Mouse (Mus musculus) E14TG2a.4 (cell line): ENCODE measurements around the gene Macrod1.
A peak's percentile ranks its signal among the peaks of the same experiment; 100 is the strongest.

Experiments
- H3K27me3 ChIP-seq: 2 replicates; pipeline ENCODE4 v1.6.1; 2014; ENCODE audit warnings: low read length, control low read depth; ENCODE audit not compliant: insufficient read depth
- H3K36me3 ChIP-seq: 2 replicates; pipeline ENCODE4 v1.6.1; 2014; ENCODE audit warnings: low read length, control low read depth; ENCODE audit not compliant: insufficient read depth
- H3K4me1 ChIP-seq: replicated peaks from 2 replicates; pipeline ENCODE4 v1.6.1; 2014; ENCODE audit warnings: low read depth, low read length, control low read depth
- H3K4me3 ChIP-seq: replicated peaks from 2 replicates; pipeline ENCODE4 v1.5.1; 2014; ENCODE audit warnings: mild to moderate bottlenecking, low read length
- H3K9me3 ChIP-seq: 2 replicates; pipeline ENCODE4 v1.6.1; 2014; ENCODE audit warnings: low read length, control low read depth
- CTCF ChIP-seq: conservative IDR thresholded peaks from 2 replicates; pipeline ENCODE4 v1.5.1; 2014; ENCODE audit warnings: low read length
- NANOG ChIP-seq: IDR thresholded peaks from 2 replicates; pipeline ENCODE4 v1.6.1; 2014; ENCODE audit warnings: borderline replicate concordance, low read length, mixed read lengths
- POU5F1 ChIP-seq: IDR thresholded peaks from 2 replicates; pipeline ENCODE4 v1.6.1; 2014; ENCODE audit warnings: low read length, borderline replicate concordance

Gene Macrod1

DNA sequence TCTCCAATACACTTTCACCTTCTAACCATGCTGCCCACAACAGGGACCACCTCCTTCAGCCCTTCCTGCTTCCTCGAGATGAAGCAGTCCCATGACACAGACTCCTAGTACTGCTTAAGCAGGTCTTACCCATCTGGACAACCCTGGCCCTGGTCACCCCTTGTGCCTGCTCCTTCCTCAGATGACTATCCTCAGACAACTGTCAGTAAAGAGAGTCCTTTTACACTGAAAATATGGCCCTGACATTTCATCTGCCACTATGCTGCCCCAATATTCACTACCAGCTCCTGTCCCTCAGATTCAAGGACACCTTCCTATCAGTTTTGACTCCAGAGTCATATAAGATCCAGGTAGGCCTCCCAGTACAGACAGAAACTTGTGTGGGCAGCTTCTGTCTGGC is 143.8 kb downstream of the Macrod1 start:
- H3K4me1 ChIP-seq, result peaks cover 87% of the 10 kb centered on the region
- no peak overlapping the region for H3K4me3 ChIP-seq
- H3K9me3 ChIP-seq, result no peaks in the 10 kb centered on the region
- H3K27me3 ChIP-seq, result no peaks in the 10 kb centered on the region
- H3K36me3 ChIP-seq, result peaks cover 75% of the 10 kb centered on the region
- TF ChIP-seq CTCF (no peak), POU5F1 (no peak), NANOG (no peak)

DNA sequence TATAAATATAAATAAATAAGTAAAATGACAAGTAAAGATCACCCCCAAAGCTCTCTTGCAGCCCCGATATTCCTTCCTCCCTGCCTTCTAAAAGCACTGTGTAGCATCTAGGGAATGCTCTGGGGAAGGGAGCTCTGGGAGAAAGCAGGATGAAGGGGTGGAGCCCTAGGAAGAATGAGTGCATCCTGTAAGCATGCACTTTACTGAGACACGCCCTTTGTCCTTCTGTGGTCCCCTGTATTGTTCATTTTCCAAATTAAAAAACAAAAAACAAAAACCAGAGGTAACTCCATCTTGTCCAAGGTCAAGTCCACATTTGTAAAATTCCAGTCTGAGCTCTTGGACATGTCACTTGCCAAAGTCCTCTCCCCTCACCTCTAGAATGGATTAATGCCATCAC is 148.3 kb downstream of the Macrod1 start:
- Histone ChIP-seq H3K4me1 (peaks cover 59% of the 10 kb centered on the region), H3K36me3 (peaks cover 48% of the 10 kb centered on the region), H3K4me3 (peak overlapping the region; percentile 93), H3K27me3 (no peaks in the 10 kb centered on the region), H3K9me3 (no peaks in the 10 kb centered on the region)
- no peak for TF ChIP-seq POU5F1
- no peak for TF ChIP-seq CTCF

GRCm38 (mm10) chr19:7205326-7205725 is 148.7 kb downstream of the Macrod1 start:
- Histone ChIP-seq H3K4me3 (peak overlapping the region; percentile 93), H3K9me3 (no peaks in the 10 kb centered on the region), H3K4me1 (peaks cover 59% of the 10 kb centered on the region), H3K36me3 (peaks cover 46% of the 10 kb centered on the region), H3K27me3 (no peaks in the 10 kb centered on the region)
- no peak for TF ChIP-seq NANOG
- TF ChIP-seq CTCF, result no peak
- TF ChIP-seq POU5F1, result no peak

- Histone ChIP-seq H3K9me3 (no peaks in the 10 kb centered on the region), H3K27me3 (no peaks in the 10 kb centered on the region), H3K4me3 (peak within 1 kb of the TSS; percentile 93), H3K36me3 (peaks cover 44% of the 10 kb centered on the region), H3K4me1 (peaks cover 59% of the 10 kb centered on the region)
- TF ChIP-seq CTCF (no peak), NANOG (no peak), POU5F1 (no peak)
Observed at GRCm38 (mm10) chr19:7205753-7206736, 149.4 kb downstream of the Macrod1 start, which contains the start of gene Otub1. TSS of gene Otub1 (minus strand) at chr19:7206316.

- H3K27me3 ChIP-seq, result no peaks in the 10 kb centered on the region
- H3K36me3 ChIP-seq, result peaks cover 43% of the 10 kb centered on the region
- peaks cover 57% of the 10 kb centered on the region for H3K4me1 ChIP-seq
- H3K4me3 ChIP-seq, result no peak overlapping the region
- no peaks in the 10 kb centered on the region for H3K9me3 ChIP-seq
- no peak for TF ChIP-seq NANOG
- no peak for TF ChIP-seq POU5F1
- no peak for TF ChIP-seq CTCF
Observed at GRCm38 (mm10) chr19:7209907-7210646, 153.5 kb downstream of the Macrod1 start.

GRCm38 (mm10) chr19:7212216-7212615 is 155.6 kb downstream of the Macrod1 start:
- no peaks in the 10 kb centered on the region for H3K9me3 ChIP-seq
- H3K4me3 ChIP-seq, result no peak overlapping the region
- peaks cover 60% of the 10 kb centered on the region for H3K36me3 ChIP-seq
- no peaks in the 10 kb centered on the region for H3K27me3 ChIP-seq
- peaks cover 60% of the 10 kb centered on the region for H3K4me1 ChIP-seq
- TF ChIP-seq POU5F1 (no peak), NANOG (no peak), CTCF (no peak)

- Histone ChIP-seq H3K36me3 (peaks cover 60% of the 10 kb centered on the region), H3K9me3 (no peaks in the 10 kb centered on the region), H3K4me3 (no peak overlapping the region), H3K27me3 (no peaks in the 10 kb centered on the region), H3K4me1 (peaks cover 58% of the 10 kb centered on the region)
- TF ChIP-seq CTCF, result no peak
- no peak for TF ChIP-seq NANOG
- no peak for TF ChIP-seq POU5F1
Observed at GRCm38 (mm10) chr19:7213010-7213409, 156.4 kb downstream of the Macrod1 start.

- Histone ChIP-seq H3K4me3 (peak overlapping the region; percentile 96; the same call in 1 of the 2 replicates), H3K36me3 (peaks cover 60% of the 10 kb centered on the region), H3K4me1 (peaks cover 67% of the 10 kb centered on the region), H3K9me3 (no peaks in the 10 kb centered on the region), H3K27me3 (no peaks in the 10 kb centered on the region)
- TF ChIP-seq POU5F1 (no peak), NANOG (no peak), CTCF (no peak)
Observed at GRCm38 (mm10) chr19:7214484-7214883, 157.9 kb downstream of the Macrod1 start.
